Mouse (Mus musculus): Measurements from ENCODE around the gene Prdm5. TPM values are rescaled to one million over a fixed set of nuclear protein-coding genes. Genes with fewer than 3 reads are reported as not detected.

Gene Prdm5
- polyA plus RNA-seq, 1 experiment from 2014 or later: 24.9 TPM

DNA sequence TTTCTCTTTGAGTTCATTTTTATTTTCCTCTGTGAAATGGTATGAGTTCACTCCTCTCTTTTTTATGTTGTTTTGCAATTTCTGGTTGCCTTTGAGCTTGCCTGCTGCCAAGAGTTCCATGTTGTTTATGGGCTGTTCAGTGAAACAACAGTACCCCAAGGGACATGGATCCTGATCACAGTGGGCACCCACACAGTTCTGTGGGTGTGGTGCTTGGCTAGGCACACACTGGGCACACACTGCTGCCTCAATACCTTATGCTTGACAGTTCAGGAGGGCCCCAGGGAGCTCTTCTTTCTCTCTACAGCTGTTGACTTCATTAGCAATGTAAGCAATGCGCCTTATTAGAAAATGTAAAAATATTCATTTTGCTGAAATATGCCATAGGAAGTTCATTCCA lies 110.0 kb downstream of the Prdm5 start:
- ATAC-seq (ENCODE audit: borderline replicate concordance, extremely low read depth, low FRiP score, low TSS enrichment): no peak
- H3K4me2 ChIP-seq: no peak overlapping the region

GRCm38 (mm10) chr6:65892045-65892660 lies 113.4 kb downstream of the Prdm5 start:
- no peak overlapping the region for H3K9ac ChIP-seq
- ATAC-seq (ENCODE audit: borderline replicate concordance, extremely low read depth, low FRiP score, low TSS enrichment): no peak
- H3K4me1 ChIP-seq: no peaks in the 10 kb centered on the region
- no peak overlapping the region for H3K27ac ChIP-seq
- no peaks in the 10 kb centered on the region for H3K9me3 ChIP-seq
- no peaks in the 10 kb centered on the region for H3K27me3 ChIP-seq
- H3K36me3 ChIP-seq: peaks cover 2% of the 10 kb centered on the region; the same call in 1 of the 2 replicates
- no peak overlapping the region for H3K4me2 ChIP-seq
- H3K4me3 ChIP-seq: no peak overlapping the region
- WGBS: 59% methylated on average over 4 of the region's 4 CpGs

More for the DNA sequence above, 110.0 kb downstream of the Prdm5 start:
- H3K36me3 ChIP-seq: peaks cover 6% of the 10 kb centered on the region; the same call in 1 of the 2 replicates
- H3K27me3 ChIP-seq: no peaks in the 10 kb centered on the region
- H3K27ac ChIP-seq: no peak overlapping the region
- H3K4me1 ChIP-seq: no peaks in the 10 kb centered on the region
- H3K9me3 ChIP-seq: no peaks in the 10 kb centered on the region
- no peak overlapping the region for H3K4me3 ChIP-seq
- 95% methylated on average over 1 of the region's 1 CpGs for WGBS
- H3K9ac ChIP-seq: no peak overlapping the region

- Histone ChIP-seq H3K9me3 (no peaks in the 10 kb centered on the region), H3K27me3 (no peaks in the 10 kb centered on the region), H3K9ac (no peak overlapping the region), H3K4me2 (no peak overlapping the region), H3K4me1 (no peaks in the 10 kb centered on the region), H3K36me3 (peaks cover 14% of the 10 kb centered on the region; the same call in 1 of the 2 replicates), H3K27ac (no peak overlapping the region), H3K4me3 (no peak overlapping the region)
- no peak for ATAC-seq (ENCODE audit: borderline replicate concordance, extremely low read depth, low FRiP score, low TSS enrichment)
- 53% methylated on average over 2 of the region's 2 CpGs for WGBS
Measured at GRCm38 (mm10) chr6:65906657-65907182, 127.9 kb downstream of the Prdm5 start.

- 74% methylated on average over 5 of the region's 5 CpGs for WGBS
- no peak for ATAC-seq (ENCODE audit: borderline replicate concordance, extremely low read depth, low FRiP score, low TSS enrichment)
- Histone ChIP-seq H3K36me3 (no peaks in the 10 kb centered on the region), H3K27ac (no peak overlapping the region), H3K27me3 (no peaks in the 10 kb centered on the region), H3K4me2 (no peak overlapping the region), H3K4me1 (no peaks in the 10 kb centered on the region), H3K9me3 (no peaks in the 10 kb centered on the region), H3K9ac (no peak overlapping the region), H3K4me3 (no peak overlapping the region)
Measured at GRCm38 (mm10) chr6:65915421-65915820, 136.6 kb downstream of the Prdm5 start.

GRCm38 (mm10) chr6:65921703-65922102 lies 142.9 kb downstream of the Prdm5 start:
- Histone ChIP-seq H3K36me3 (no peaks in the 10 kb centered on the region), H3K27ac (no peak overlapping the region), H3K27me3 (no peaks in the 10 kb centered on the region), H3K4me2 (no peak overlapping the region), H3K9me3 (no peaks in the 10 kb centered on the region), H3K4me1 (no peaks in the 10 kb centered on the region), H3K9ac (no peak overlapping the region), H3K4me3 (no peak overlapping the region)
- 69% methylated on average over 3 of the region's 3 CpGs for WGBS
- no peak for ATAC-seq (ENCODE audit: borderline replicate concordance, extremely low read depth, low FRiP score, low TSS enrichment)

- ATAC-seq (ENCODE audit: borderline replicate concordance, extremely low read depth, low FRiP score, low TSS enrichment): no peak
- no peaks in the 10 kb centered on the region for H3K9me3 ChIP-seq
- no peak overlapping the region for H3K9ac ChIP-seq
- no peaks in the 10 kb centered on the region for H3K27me3 ChIP-seq
- H3K27ac ChIP-seq: no peak overlapping the region
- no peak overlapping the region for H3K4me3 ChIP-seq
- no peak overlapping the region for H3K4me2 ChIP-seq
- 63% methylated on average over 4 of the region's 4 CpGs for WGBS
- H3K36me3 ChIP-seq: no peaks in the 10 kb centered on the region
- no peaks in the 10 kb centered on the region for H3K4me1 ChIP-seq
Measured at GRCm38 (mm10) chr6:65923501-65924084, 144.8 kb downstream of the Prdm5 start.

DNA sequence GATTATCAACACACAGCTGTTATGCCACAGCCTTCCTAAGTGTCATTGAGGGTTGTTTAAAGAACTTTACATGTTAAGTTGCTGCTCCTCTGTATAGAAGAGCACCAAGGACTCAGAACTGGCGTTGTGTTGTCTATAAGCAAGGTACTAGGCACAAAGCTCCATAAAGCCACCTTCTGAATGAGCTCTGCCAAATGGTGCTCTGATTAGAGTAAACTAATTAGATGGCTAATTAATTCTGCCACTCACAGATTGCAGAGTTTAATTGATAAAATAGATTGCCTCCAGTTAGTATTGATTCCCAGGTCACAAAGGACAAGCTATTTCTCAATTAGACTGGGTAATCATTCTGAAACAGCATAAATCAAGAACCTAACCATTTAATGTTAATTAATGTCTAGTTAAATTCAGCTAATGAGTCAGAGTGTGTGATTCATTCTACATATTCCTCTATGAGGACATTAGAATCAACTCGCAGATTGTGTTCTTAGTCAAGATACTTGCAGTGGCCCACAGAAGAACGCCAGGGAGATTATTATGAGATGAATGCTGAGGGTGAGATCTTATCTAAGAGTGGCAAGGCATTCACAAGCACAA lies 147.0 kb downstream of the Prdm5 start:
- no peak overlapping the region for H3K4me3 ChIP-seq
- no peaks in the 10 kb centered on the region for H3K9me3 ChIP-seq
- no peaks in the 10 kb centered on the region for H3K36me3 ChIP-seq
- no peaks in the 10 kb centered on the region for H3K4me1 ChIP-seq
- H3K27ac ChIP-seq: no peak overlapping the region
- H3K4me2 ChIP-seq: no peak overlapping the region
- no peaks in the 10 kb centered on the region for H3K27me3 ChIP-seq
- no peak overlapping the region for H3K9ac ChIP-seq
- 74% methylated on average over 3 of the region's 3 CpGs for WGBS
- no peak for ATAC-seq (ENCODE audit: borderline replicate concordance, extremely low read depth, low FRiP score, low TSS enrichment)

GRCm38 (mm10) chr6:65930523-65930922 lies 151.7 kb downstream of the Prdm5 start:
- H3K9me3 ChIP-seq: no peaks in the 10 kb centered on the region
- 0 out of 2 replicates have a peak, but pooled peaks cover 3% of the 10 kb centered on the region for H3K4me1 ChIP-seq
- ATAC-seq (ENCODE audit: borderline replicate concordance, extremely low read depth, low FRiP score, low TSS enrichment): no peak
- H3K9ac ChIP-seq: no peak overlapping the region
- no peaks in the 10 kb centered on the region for H3K27me3 ChIP-seq
- H3K36me3 ChIP-seq: no peaks in the 10 kb centered on the region
- 76% methylated on average over 1 of the region's 1 CpGs for WGBS
- no peak overlapping the region for H3K4me3 ChIP-seq
- no peak overlapping the region for H3K4me2 ChIP-seq
- H3K27ac ChIP-seq: no peak overlapping the region

DNA sequence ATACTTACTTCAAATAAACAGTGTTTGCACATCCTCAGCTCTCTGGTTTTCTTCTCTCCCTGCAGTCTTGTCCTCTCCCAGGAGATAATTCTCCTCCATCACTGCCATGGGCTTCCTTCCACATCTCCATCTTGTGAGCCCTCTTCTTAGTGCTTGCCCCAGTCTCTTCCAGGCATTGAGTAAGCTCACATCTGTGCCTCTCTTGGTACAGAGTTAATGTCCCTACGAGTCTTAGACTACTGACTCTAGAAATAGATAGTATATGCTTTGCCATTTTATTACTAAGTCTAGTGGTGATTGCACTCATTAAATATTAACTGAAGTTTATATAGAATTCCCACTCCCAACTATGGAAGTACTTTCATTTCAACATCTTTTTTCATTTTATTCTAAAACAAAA lies 154.0 kb downstream of the Prdm5 start:
- no peak overlapping the region for H3K4me3 ChIP-seq
- 72% methylated on average over 1 of the region's 1 CpGs for WGBS
- H3K27ac ChIP-seq: no peak overlapping the region

DNA sequence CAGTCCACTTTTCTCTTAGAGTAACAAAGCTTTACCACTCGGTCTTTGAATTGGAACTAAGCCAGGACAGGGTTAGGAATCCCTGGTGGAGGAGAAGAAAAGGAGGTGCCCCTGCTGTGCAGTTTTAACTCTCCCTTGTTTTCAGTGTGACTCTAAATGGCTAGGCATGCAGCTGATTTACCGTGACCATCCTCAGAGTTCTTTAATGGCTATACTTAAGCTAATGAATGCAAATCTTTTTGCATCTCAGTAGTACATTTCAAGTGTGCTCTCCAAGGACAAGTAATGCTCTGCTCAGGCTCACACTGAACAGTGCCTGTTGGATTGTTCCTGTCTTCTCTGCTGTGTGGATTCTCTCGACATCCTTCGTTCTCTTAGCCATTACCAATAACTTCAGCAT lies 154.4 kb downstream of the Prdm5 start:
- whole genome bisulfite sequencing: 56% methylated on average over 4 of the region's 4 CpGs

More for the DNA sequence above, 154.0 kb downstream of the Prdm5 start:
- Histone ChIP-seq H3K9ac (no peak overlapping the region), H3K9me3 (no peaks in the 10 kb centered on the region), H3K4me1 (0 out of 2 replicates have a peak, but pooled peaks cover 6% of the 10 kb centered on the region), H3K36me3 (no peaks in the 10 kb centered on the region), H3K27me3 (no peaks in the 10 kb centered on the region), H3K4me2 (no peak overlapping the region)
- no peak for ATAC-seq (ENCODE audit: borderline replicate concordance, extremely low read depth, low FRiP score, low TSS enrichment)

GRCm38 (mm10) chr6:65935566-65936281 lies 156.9 kb downstream of the Prdm5 start:
- Histone ChIP-seq H3K4me2 (no peak overlapping the region), H3K9ac (no peak overlapping the region), H3K27me3 (no peaks in the 10 kb centered on the region), H3K36me3 (no peaks in the 10 kb centered on the region), H3K4me1 (0 out of 2 replicates have a peak, but pooled peaks cover 6% of the 10 kb centered on the region), H3K4me3 (no peak overlapping the region), H3K9me3 (no peaks in the 10 kb centered on the region), H3K27ac (peak overlapping the region; percentile 37)
- WGBS: 39% methylated on average over 7 of the region's 7 CpGs
- ATAC-seq (ENCODE audit: borderline replicate concordance, extremely low read depth, low FRiP score, low TSS enrichment): peak; percentile 57; the same call in 1 of the 2 replicates

More for the DNA sequence above, 154.4 kb downstream of the Prdm5 start:
- Histone ChIP-seq H3K9me3 (no peaks in the 10 kb centered on the region), H3K4me2 (no peak overlapping the region), H3K27ac (no peak overlapping the region), H3K4me3 (no peak overlapping the region), H3K36me3 (no peaks in the 10 kb centered on the region), H3K27me3 (no peaks in the 10 kb centered on the region), H3K4me1 (0 out of 2 replicates have a peak, but pooled peaks cover 6% of the 10 kb centered on the region), H3K9ac (no peak overlapping the region)
- ATAC-seq (ENCODE audit: borderline replicate concordance, extremely low read depth, low FRiP score, low TSS enrichment): no peak
